Mouse (Mus musculus) c-Kit-positive CD71-positive TER-119-positive erythroid progenitor cells, embryonic 14.5 days (primary cell): Measurements from ENCODE around the gene Map4k2.

Experiments used
- DNase-seq: peaks from one replicate; pipeline ENCODE4 v3.0.0-alpha.2; 2013; ENCODE audit warnings: low spot score

Gene Map4k2

DNA sequence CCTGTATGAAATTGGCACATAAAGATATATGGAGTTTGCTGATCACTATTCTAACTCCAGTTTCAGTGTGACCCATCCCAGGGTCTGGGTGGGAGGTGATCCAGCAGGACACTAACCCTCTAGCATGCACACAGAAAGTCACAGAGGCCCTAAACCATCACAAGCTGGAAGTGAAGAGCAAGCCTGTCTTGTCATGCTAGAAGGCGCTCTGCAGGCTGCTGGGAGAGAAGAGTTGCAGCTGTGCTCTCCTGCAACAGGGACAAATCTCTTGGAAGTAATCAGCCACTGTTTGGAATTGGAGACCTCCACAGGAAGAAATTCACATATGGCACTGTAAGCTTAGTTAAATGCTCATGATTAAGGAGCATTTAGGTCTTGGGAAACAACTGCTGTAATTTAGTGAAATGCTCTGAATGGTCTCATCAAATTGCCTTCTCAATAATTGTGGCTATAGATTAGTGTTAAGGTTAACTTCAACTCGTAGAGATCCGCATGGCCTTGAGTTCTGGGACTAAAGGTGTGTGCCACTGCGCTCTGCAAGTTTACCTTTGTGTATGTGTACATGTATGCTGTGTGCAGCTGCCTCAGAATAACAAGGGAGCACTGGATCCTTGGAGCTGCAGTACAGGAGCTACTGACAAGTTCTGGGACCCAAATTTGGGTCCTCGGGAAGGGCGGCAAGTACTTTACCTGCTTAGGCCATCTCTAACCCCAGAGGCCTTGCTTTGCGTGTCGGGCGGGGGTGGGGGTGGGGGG, 39.7 kb downstream of the Map4k2 start:
- no peak for DNase-seq

DNA sequence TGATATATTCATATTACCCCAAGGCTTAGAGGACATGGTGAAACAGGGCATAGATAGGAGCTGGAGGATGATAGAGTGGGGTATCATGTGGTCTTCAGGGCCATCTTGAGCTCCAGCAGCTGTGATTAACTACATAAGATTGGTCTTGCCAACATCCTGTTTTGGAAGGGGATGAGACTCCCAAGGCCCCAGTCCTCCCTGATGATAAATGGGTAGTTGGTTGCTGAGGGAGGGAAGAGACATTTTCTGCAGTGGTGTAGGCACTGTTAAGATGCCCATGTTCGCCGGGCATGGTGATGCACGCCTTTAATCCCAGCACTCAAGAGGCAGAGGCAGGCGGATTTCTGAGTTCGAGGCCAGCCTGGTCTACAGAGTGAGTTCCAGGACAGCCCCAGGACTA, 40.3 kb downstream of the Map4k2 start:
- DNase-seq, result no peak

GRCm38 (mm10) chr19:6382323-6382924, 41.5 kb downstream of the Map4k2 start:
- no peak for DNase-seq

GRCm38 (mm10) chr19:6383470-6383869, 42.5 kb downstream of the Map4k2 start:
- no peak for DNase-seq

DNA sequence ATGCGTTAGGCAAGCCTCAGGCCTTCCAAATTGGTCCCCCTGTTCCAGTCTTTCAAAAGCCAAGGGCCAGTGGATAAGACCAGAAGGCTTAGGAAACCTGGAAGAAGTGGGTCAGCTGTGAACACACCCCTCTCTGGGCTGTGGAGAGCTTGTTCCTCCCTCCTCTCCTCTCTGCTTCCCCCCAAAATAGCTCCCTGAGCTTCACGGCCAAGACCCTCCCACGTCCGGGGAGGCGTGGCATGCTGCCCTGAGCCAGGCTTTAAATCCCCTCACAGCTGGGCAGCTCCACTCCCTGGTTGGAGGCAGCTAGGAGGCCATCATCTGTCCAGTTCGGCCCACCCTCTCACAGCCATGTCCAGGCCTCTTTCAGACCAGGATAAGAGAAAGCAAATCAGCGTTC, 43.2 kb downstream of the Map4k2 start, which contains the start of gene Pygm:
Gene Pygm, plus strand, starts transcription at position 272 of the 400 bp plus-strand sequence.
- no peak for DNase-seq

GRCm38 (mm10) chr19:6384954-6385353, 44.0 kb downstream of the Map4k2 start:
- DNase-seq, result no peak

GRCm38 (mm10) chr19:6385419-6385818, 44.5 kb downstream of the Map4k2 start:
- DNase-seq, result no peak

DNA sequence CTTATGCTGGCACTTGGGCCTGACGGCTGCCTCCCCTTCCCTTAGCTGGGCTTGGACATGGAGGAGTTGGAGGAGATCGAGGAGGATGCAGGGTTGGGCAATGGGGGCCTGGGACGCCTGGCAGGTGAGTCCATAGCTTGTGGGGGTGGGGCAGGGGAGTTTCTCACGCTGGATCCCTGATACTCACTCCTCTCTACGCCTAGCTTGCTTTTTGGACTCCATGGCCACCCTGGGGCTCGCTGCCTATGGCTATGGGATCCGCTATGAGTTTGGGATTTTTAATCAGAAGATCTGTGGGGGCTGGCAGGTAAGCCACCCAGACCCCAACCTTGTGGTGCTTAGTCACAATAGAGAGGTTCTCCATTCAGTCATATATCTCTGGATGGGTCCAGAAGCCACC, 44.9 kb downstream of the Map4k2 start:
- no peak for DNase-seq

DNA sequence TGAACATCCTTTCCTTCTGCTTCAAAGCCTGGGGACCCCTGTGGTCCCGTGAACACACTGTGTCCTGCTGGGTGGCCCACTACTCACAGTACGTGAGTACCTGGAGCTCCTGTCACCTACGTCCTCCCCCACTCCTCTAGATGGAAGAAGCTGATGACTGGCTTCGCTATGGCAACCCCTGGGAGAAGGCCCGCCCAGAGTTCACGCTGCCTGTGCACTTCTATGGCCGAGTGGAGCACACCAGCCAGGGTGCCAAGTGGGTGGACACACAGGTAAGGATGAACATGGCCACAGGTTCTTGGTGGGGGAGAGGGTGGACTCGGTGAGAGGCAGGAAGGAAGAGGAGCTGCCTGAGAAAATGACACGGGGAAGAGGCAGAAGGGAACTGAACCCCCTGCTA, 45.3 kb downstream of the Map4k2 start:
- no peak for DNase-seq

- no peak for DNase-seq
Observed at GRCm38 (mm10) chr19:6388006-6388405, 47.1 kb downstream of the Map4k2 start.

- DNase-seq, result no peak
Observed at GRCm38 (mm10) chr19:6389803-6390202, 48.9 kb downstream of the Map4k2 start.

DNA sequence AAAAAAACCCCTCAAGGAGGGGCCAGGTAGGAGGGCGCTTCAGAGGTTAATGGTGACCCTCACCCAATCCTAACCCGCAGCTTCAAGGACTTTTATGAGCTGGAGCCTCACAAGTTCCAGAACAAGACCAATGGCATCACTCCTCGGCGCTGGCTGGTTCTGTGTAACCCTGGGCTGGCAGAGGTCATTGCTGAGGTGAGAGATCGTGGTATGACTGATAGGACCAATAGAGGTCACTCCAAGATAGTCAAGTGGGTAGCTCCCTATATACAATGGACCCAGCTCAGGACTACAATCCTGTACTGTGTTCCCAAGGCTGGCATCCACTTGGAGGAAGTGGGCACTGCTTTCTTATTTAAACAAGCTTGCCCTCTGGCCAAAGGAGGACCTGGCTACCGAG, 49.3 kb downstream of the Map4k2 start:
- no peak for DNase-seq

GRCm38 (mm10) chr19:6392743-6393393, 51.9 kb downstream of the Map4k2 start:
- no peak for DNase-seq

DNA sequence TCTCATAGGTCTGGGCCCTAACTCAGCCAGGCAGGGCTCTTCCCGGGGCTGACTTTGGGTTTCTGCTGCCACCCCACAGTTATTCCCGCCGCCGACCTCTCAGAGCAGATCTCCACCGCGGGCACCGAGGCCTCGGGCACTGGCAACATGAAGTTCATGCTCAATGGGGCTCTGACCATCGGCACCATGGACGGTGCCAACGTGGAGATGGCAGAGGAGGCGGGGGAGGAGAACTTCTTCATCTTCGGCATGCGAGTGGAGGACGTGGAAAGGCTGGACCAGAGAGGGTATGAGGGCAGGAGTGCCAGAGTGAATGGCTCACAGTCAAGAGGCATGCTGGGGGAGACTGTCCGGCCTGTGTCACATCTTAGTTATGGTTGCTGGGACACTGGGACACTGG, 52.7 kb downstream of the Map4k2 start:
- no peak for DNase-seq

GRCm38 (mm10) chr19:6396237-6396636, 55.3 kb downstream of the Map4k2 start:
- DNase-seq, result no peak

DNA sequence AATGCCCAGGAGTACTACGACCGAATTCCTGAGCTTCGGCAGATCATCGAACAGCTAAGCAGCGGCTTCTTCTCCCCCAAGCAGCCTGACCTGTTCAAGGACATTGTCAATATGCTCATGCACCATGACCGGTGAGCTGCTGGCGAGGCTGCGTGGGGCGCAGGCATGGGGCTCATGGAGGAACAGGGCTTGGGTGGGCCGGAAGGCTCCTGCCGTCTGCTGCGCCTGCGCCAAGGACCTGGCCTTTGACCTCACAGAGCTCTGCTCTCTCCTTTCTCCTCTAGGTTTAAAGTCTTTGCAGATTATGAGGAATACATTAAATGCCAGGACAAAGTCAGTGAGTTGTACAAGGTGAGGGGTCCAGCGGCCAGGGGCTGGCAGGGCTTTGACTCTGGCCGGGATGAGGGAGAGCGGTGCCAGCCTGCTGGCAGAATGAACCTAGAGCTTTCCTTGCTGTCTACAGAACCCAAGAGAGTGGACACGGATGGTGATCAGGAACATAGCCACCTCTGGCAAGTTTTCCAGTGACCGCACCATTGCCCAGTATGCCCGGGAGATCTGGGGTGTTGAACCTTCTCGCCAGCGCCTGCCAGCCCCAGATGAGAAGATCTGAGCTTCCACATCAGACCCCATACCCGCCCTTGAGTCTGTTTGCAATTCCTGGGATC, 56.8 kb downstream of the Map4k2 start:
- DNase-seq, result no peak

GRCm38 (mm10) chr19:6398447-6399284, 57.7 kb downstream of the Map4k2 start:
- DNase-seq, result no peak

- no peak for DNase-seq
Observed at GRCm38 (mm10) chr19:6399285-6400095, 58.6 kb downstream of the Map4k2 start, which contains the start of gene Rasgrp2. Gene Rasgrp2, plus strand, starts transcription at chr19:6399340.

GRCm38 (mm10) chr19:6400096-6401086, 59.5 kb downstream of the Map4k2 start:
- DNase-seq, result no peak
